Mouse (Mus musculus): ENCODE measurements around the gene Scube3.

- TF ChIP-seq CTCF (IDR thresholded peaks at IDR 0.05; ENCODE audit: extremely low read depth, insufficient read depth, insufficient read length, insufficient replicate concordance) (no peak), POLR2A (IDR thresholded peaks at IDR 0.05; ENCODE audit: low read depth, low read length) (no peak)
These were observed 46.4 kb downstream of the Scube3 start for GRCm38 (mm10) chr17:28188313-28188712.
